Mouse (Mus musculus) adrenal gland, adult 8-10 months (tissue): ENCODE measurements at regions not wholly inside any gene's neighbourhood (a gene's known extent, or its start where the extent isn't known, plus 50 kb on each side); places are given as distances from the start of the nearest gene placed in this dataset.

Source experiments
- DNase-seq: peaks from one replicate; pipeline ENCODE4 v3.0.0; 2022

DNA sequence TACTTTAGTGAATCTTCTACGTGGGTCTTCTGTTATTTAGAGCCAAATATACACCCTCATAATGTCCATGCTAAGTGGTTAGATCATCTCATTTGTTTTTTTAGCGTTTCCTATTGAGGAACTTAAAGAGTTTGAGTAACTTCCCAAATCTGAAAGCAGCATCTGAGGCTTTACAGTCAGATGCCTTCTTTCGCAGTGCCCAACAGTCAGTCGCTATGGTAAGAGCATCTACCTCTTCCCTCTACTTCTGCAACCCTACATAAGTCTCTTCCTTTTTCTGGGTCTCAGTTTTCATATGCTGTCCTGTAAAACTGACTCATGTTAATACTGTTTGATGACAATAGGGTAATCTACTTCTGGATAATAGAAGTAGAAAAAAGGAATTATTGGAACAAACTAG lies 146.8 kb downstream of the Ktn1 start:
- no peak for DNase-seq

DNA sequence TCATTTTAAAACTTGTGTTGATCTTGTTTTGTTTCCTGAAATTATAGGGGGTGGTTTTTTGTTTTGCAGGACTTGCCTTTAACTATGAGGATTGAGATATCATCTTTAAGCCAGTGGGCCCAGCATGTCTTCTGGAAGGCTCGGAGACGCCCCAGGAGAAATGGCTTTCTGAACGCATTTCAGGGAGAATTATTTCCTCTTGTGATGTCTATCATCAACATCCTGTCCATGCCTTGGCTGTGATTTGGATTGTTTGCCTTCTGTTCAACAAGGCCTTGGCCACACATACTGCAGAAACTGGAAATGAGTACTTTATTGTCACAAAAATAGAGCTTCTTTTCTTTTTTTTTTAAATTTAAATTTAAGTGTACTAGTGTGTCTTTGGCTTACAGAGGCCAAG lies 150.0 kb downstream of the Ktn1 start:
- DNase-seq, result no peak

DNA sequence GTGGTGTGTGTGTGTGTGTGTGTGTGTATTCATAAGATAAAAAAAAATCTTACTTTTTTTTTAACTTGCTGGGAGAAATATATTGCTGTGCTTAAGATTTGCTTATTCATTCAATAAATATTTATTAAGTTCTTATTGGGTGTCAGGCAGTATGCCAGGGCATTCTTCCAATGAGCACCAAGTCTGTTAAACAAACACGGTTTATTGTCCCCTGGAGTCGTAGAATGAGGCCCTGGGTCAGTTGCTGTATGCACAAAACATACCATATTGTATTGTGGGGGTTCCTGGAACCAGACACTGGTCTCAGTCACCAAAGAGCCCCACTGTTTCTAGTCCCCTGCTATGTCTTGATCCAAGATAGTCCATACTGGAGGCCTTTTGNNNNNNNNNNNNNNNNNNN lies 151.3 kb downstream of the Ktn1 start:
- DNase-seq, result no peak

DNA sequence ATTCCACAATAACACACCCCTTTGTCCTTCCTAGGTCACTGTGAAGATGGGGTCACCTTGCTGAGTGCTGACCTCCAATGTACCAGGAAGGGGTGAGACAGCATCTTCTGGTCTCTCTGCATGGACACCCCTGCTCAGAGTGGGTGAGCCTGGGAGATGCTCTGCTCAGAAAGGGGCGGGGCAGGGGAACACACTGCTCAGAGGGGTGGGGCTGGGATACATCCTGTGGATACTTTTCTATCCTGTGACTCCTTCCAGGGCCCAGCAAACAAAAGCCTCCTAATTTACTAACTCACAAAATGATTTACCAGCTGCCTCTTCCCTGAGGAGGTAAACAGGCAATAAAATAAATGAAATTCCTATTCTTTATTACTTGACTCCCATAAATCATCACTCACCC lies 157.0 kb downstream of the Ktn1 start:
- no peak for DNase-seq

DNA sequence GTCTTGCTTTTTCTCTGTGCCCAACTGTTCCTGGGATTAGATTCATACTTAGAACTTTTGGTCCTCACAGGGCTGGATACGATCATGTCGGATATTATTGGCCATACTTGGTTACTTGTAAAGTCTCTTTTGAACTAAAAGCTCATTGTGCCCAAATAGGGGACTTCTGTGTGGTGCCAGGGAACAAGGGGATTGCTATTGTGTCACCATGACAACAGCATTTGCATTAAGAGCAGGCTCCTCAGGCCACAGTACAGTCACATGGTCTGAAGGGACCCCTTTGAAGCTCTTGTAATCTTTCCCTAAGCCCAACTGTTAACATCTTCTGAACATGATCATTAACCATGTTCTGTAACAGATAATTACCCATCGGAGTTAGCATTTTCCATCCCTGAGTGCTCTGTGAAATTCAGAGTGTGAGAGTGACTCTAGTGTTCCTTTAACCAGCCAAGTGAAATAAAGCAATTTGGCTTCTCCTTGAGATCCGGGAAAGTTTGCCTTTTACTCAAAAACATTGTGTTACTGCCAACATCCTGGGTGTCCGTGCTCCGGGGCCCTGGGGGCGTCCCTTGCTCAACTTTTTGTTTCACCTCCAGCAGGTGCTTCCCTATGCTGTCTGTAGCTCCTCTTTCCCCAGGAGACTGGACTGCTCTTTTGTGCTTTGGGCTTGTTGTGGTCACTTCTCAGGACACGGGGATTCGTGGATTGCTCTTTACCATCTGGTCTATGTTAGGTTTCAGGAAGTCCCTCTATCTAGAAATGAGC lies 157.7 kb downstream of the Ktn1 start:
- DNase-seq, result no peak

DNA sequence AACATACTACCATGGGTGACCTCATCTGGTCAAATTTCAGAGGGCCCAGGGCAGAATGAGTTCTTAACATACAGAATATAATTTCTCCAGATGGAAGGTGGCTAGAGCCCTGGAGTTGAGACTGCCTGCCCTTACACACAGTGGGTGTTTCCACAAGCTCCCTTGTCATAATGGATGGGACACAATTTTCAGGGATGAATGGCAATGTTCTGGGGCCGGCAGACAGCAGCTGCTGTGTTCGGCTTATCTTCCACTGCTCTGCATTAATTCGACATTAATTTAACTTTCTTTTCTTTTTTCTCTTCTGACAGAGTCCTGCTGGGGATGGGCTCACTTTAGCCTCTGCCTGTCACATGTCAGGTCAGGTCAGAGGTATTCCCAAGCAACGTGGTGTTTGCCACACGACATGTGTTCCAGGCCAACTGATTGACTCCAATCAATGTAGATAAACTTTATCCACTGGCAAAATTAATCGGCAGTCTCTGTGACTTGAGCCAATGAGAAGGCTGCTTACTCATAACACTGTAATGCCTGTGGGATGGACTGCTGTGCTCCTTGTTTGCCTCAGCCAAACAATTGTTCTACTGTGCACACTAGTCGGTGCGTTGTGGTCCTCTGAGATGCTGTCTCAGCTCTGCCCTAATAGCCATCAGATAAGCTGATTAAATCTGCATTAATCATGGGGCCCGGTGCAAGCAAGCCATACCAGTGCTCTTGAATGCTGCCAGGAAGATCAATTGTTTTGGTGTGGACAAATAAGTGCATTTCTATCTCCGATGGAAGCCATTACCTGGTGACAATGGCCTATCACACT lies 160.1 kb downstream of the Ktn1 start:
- no peak for DNase-seq

DNA sequence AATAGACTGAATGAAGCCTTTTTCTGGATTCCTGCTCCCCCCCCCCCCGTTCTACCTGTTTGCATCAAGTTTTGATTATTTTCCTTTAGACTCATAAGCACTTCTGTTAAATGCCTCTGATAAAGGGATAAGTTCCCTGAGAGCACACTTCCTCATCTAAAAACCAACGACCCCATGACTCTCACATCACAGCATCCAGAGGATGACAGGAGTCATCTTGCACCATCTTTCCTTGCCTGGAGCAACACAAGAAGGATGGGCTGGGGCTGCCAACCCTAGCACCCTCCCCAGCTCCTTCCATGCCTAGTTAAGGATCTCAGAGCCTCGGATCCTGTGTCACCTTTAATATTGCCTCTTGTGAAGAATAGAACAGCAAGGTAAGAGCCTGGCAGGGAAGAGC lies 170.0 kb downstream of the Ktn1 start:
- DNase-seq, result no peak

DNA sequence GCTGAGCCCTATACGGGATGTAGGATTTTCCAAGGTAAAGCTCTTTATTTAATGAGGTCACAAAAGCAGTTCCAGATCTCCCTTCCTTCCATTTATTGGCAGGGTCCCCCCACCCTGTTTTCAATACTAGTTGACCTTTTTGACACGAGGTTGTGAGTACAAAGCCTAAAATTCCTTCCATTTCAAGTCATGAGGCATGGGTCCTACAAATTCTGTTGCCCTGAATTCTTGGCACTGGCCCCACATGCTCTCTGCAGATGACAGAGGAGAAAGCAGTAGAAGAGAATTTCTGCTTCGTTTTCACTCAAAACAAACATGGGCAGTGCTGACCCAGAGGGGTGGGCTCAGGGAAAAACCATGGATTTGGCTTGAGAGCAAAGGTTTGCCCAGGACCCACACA lies 170.4 kb downstream of the Ktn1 start:
- no peak for DNase-seq

DNA sequence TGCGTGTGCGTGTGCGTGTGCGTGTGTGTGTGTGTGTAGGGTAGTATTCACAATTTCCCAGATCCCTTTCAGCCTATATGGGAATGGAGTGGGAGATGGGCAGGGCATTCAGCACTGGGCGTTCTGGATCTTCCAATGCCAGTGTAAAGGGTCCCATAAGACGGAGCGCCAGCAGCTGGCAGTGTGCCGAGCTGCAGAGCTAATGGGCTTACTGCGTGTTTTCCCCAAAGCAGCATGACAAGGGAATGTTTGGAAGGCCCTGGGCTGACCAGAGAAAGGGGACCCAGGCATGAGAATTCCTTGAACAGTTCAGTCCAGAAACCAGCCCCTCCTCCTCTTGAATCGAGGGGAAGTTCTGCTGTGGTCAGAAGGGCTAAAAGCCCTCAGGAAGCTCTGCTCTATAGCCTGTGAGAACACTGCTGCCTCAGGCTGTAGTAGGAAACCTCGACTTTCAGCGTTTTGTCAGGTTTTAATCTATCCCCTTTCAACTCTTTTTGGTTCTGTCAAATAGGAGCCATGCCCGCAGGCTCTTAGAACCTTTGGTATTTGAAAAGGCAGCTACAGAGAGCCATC lies 172.4 kb downstream of the Ktn1 start:
- no peak for DNase-seq

DNA sequence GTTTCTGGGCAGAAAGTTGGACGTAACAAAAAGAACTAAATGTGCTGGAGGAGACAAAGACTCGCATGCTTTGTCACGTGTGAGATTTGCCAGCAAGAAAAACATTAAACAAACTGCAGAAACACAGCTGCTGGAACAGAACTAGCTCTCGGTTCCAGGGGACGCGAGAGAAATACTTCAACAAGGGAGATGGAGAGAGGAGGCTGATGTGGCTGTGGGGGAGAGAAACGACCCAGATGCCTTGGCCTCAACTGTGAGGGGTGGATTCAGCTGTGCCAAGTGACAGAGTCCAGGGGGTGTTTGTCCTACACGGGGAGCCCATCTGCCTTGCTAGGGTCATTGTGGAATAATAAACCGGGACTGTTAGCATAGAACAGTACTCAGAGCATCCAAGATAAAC lies 174.9 kb downstream of the Ktn1 start:
- no peak for DNase-seq

DNA sequence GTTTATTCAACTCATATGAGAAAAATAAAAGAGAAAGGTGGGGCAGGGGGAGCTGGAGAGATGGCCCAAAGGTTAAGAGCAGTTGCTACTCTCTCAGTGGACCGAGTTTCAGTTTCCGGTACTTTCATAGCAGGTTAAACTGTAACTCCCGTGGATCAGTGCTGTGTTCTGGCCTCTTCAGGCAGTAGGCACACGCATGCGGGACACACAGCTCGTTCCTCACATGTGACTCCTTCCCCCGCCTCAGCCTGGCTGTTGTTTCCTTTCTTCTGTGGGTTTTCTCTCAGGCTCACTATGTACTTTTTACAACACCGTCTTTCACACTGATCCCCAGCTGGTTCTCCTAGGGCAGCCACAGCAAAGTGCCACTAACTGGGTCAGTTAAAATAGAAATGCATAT lies 175.4 kb downstream of the Ktn1 start:
- DNase-seq, result no peak

DNA sequence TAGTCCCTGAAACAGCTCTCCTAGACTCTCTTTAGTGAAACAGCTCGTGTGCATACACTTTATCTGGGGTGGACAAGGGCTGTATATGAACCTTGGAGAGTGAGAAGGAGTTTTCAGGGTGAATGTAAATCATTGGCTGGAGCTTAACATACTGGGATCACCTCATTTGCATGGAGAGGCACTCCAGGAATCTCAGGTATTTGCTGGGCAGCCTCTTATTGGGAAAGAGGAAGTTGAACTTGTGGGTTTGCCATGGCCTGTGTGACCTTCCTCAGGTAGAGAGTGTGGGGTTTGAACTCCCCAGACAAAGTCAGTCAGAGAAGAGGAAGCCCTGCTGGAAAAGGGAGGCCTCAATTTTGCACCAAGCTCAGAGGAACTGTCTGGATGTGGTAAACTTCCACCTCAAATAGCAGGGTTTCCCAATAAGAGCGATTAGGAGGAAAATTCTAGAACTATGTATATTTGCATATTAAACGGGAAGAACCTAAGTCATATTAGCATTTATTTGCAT lies 177.3 kb downstream of the Ktn1 start:
- DNase-seq, result no peak

DNA sequence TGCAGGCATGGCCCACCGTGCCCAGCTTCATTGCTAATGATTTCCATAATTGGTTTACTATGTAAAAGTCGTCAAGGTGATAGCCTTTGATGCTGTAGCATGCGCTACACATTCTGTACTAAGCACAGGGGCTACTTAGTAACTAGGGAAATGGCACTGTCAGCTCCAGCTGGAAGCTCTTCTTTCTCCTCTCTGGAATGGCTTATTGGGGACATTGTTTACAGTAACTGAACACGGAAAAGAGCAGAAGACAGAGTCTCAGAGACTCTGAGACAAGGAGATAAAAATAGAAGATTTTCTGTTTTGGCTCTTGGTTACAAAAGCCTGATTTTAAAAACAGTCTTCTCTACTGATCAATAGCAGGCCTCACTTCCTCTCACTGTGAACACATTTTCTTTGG lies 178.3 kb downstream of the Ktn1 start:
- no peak for DNase-seq

DNA sequence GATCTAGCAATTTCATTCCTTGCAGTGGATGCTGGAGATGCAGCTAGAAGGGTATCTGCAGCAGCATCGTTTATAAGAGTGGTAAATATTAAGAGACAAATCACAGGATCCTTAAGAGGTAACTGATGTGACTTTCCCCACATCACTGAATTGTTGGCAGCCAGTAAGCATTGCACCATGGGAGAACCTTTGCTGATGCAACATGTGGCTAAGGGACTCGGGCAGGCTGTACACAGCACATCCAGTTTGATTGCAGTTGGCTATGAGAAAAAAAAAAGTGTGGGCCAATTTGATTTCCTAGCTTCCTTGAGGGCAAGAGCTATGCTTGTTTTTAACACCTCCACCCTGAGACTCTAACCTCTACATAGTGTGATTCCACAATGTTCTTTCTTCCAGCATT lies 179.4 kb downstream of the Ktn1 start:
- no peak for DNase-seq

DNA sequence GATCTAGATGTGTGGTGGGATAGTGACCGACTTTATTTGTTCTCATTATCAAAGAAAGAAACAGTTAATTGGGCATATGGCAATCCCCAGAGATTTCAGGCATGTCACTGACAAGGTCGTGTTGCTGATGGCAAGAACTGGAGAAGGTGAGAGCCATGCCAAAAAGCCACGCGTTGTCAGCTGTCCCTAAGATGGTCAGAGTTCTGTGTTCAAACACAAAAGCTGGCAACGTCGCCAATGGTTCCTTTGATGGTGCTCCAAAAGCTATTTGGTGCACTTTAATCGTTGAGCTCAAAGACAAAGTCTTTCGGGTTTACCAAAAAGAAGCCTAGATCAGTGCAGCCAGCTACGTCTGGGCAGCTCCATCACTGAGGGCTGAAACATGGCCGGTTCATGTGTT lies 185.4 kb downstream of the Ktn1 start:
- no peak for DNase-seq

DNA sequence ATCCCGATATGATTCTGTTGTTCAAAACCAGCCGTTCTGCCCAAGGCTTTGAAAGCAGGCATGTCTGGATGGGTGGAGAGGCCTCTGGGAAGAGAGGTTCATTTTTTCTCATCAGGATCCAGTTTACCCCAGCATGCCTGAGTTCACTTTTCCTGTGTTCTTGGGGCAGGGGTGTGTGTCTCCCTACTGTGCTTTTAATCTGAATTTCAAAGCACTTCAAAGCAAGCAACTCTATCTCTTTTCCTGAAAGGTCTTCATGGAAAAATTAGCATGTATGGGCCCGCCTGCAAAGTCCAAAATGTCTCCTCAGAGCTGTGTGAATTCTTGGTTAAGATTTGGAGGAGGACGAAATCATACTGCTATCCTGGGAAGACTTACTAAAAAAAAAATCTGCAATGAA lies 187.2 kb downstream of the Ktn1 start:
- DNase-seq, result no peak

DNA sequence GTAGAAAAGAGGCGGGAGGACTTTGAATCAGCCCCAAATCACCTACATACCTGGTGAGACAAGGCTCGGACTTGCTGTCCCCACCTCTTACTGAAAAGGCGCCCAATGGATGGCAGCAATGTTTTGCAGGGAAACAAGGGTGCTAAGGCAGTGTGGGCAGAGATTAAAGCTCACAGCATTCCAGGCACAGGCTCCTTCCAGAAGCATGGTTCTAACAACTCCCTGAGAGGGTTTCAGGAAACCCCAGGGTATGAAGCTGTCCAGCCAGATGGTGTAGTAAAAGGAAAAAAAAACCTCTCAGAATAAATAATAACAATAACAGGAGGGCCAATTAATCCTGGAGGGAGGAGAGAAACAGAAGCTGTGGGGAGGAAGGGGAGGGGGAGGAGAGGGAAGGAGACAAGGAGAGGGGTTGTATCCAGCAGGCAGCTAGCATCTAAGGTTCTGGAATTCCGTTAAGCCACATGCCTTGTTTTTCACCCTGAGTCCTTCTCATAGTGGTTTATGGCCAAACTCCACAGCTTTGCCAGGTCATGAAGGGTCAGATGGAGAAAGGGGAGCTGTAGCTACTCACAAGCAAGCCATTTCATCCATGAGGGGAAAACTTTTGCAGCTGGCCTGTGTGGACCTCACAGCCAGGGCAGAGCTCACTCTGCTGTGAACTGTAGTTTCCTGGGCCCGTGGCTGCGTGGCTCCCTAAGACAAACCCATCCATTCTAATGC lies 191.4 kb downstream of the Ktn1 start:
- no peak for DNase-seq

DNA sequence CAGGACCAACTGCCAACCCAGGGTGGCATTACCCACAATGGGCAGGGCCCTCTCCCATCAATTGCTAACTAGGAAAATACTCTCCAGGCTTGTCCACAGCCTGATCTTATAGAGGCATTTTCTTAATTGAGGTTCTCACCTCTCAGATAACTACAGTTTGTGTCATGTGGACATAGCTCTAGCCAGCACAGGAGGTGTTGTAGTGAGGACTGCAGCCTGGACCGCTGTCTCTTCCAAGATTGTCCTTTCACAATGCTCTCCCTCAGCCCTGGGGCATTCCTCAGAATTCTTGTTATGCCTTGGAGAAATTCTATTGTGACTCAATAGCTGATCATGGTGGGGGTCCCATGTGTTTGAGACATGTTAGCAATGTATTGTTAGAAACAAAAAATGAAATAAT lies 196.1 kb downstream of the Ktn1 start:
- no peak for DNase-seq

DNA sequence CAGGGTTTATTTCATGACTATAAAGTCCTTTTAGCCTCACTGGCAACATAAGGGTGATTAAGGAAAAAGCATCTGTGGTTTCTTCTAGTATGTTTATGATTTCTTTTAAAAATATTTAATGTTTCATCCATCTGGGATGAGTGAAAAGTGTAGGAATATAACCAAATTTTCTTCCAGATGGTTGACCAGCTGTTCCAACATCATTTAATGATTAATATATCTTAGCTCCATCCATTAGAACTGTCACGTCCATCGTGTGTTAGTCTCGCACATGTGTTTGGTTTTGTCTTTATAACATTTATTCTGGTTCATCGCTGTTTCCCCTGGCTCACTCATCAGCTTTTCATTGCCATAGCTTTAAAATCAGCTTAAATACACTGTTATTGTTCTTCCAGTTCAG lies 200.6 kb downstream of the Ktn1 start:
- DNase-seq, result no peak

DNA sequence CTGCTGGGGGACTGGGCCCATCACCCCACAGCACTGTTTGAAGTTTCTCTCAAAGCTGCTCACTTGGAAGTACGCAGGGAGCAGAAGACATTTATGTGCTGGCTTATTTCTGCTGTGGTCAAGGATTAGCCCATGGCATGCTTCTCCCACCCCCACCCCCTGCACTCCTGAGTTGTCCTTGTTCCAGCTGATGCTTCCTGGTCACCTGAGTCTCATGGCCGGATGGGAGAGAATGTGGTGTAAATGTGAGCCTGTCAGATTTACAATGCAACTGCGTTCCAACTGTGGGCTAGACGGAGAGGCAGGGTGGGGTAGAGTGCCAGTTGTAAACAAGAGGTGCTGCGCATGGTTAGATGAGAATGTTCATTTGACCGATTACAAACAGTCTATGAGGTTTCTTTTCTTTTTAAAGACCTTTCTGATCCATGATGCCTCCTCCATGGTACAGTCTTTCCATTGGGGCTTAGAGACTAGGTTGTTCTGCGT lies 208.1 kb downstream of the Ktn1 start:
- DNase-seq, result no peak

DNA sequence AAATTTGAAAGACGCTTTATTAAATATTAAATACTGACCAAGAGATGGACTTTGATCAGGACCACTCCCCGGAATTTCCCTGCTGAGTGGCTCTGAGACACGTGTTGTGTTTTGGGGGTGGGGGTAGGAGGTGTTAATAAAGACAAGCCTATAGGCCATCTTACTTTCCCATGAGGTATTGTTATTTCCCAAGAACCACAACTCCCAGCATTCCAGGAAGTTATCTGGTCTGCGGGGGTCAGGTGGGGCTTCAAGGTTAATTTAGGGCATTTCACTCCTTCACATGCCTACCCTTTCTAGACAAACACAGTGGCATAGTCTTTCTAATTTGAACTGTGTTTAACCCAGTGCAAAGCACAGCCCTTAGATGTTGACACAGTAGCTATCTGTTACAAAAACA lies 209.0 kb downstream of the Ktn1 start:
- no peak for DNase-seq

DNA sequence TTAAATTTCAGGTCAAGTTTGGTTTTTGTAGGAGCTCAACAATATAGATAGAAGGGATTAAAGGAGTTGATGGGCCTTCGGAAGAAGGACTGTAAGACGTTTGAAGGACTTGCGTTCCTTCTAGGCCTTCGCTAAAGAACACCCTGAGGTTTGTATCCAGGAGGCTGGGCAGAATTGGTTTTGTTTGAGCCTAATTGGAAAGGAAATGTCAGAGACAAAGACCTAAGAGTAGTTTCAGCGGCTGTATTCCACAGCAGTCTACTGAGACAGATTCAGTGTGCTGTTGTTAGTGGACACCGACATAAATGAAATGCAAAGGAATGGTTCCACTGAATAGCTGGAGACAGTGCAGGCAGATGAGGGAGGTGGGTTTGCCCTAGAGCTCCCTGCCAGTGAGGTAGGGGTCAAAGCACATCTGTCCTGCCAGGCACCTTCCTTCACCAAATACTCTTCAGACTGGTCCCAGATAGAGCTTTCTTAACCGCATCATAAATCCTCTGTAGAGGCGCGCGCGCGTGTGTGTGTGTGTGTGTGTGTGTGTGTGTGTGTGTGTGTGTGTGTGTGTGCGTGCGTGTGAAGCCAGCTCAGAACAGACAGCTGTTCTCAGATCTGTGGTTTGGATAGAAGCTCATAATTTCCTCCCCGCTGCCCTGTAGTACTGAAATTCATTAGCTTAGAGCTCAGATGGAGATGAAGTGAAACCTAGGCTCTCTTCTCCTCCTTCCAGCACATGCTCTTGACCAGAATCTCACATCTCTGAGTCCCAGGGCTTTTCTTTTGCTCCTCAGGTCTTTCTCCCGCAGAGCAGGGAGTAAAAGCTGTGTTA lies 209.7 kb downstream of the Ktn1 start:
- DNase-seq, result no peak
